Mouse (Mus musculus): Measurements from ENCODE around the gene Glce. TPM values are rescaled to one million over a fixed set of nuclear protein-coding genes. Genes with fewer than 3 reads are reported as not detected.

Gene Glce
- polyA plus RNA-seq, 1 experiment, result 0.01 TPM

GRCm38 (mm10) chr9:62059941-62060340 is 62.5 kb downstream of the Glce start:
- Histone ChIP-seq H3K4me1 (ENCODE audit: control insufficient read depth) (no peaks in the 10 kb centered on the region), H3K9me3 (ENCODE audit: control insufficient read depth, low read length) (no peaks in the 10 kb centered on the region), H3K4me3 (replicated peaks) (no peak overlapping the region), H3K27me3 (ENCODE audit: control insufficient read depth) (no peaks in the 10 kb centered on the region), H3K36me3 (ENCODE audit: control insufficient read depth) (peaks cover 3% of the 10 kb centered on the region; the same call in 1 of the 2 replicates)
- TF ChIP-seq TAL1 (IDR thresholded peaks at IDR 0.05; ENCODE audit: low read length), result no peak
- TF ChIP-seq GATA1 (IDR thresholded peaks at IDR 0.05; ENCODE audit: low read length), result no peak

- Histone ChIP-seq H3K9me3 (ENCODE audit: control insufficient read depth, low read length) (no peaks in the 10 kb centered on the region), H3K4me1 (ENCODE audit: control insufficient read depth) (no peaks in the 10 kb centered on the region), H3K4me3 (replicated peaks) (no peak overlapping the region), H3K27me3 (ENCODE audit: control insufficient read depth) (no peaks in the 10 kb centered on the region), H3K36me3 (ENCODE audit: control insufficient read depth) (peaks cover 3% of the 10 kb centered on the region; the same call in 1 of the 2 replicates)
- TF ChIP-seq GATA1 (IDR thresholded peaks at IDR 0.05; ENCODE audit: low read length) (no peak), TAL1 (IDR thresholded peaks at IDR 0.05; ENCODE audit: low read length) (no peak)
These were observed 64.5 kb downstream of the Glce start for GRCm38 (mm10) chr9:62057881-62058506.

GRCm38 (mm10) chr9:62056206-62056605 is 66.2 kb downstream of the Glce start:
- no peaks in the 10 kb centered on the region for H3K27me3 ChIP-seq (ENCODE audit: control insufficient read depth)
- peaks cover 3% of the 10 kb centered on the region; the same call in 1 of the 2 replicates for H3K36me3 ChIP-seq (ENCODE audit: control insufficient read depth)
- H3K4me3 ChIP-seq (replicated peaks), result no peak overlapping the region
- TF ChIP-seq GATA1 (IDR thresholded peaks at IDR 0.05; ENCODE audit: low read length), result no peak
- no peak for TF ChIP-seq TAL1 (IDR thresholded peaks at IDR 0.05; ENCODE audit: low read length)
- no peaks in the 10 kb centered on the region for H3K4me1 ChIP-seq (ENCODE audit: control insufficient read depth)
- no peaks in the 10 kb centered on the region for H3K9me3 ChIP-seq (ENCODE audit: control insufficient read depth, low read length)

GRCm38 (mm10) chr9:62050801-62051200 is 71.7 kb downstream of the Glce start:
- Histone ChIP-seq H3K27me3 (ENCODE audit: control insufficient read depth) (no peaks in the 10 kb centered on the region), H3K4me3 (replicated peaks) (no peak overlapping the region), H3K36me3 (ENCODE audit: control insufficient read depth) (no peaks in the 10 kb centered on the region), H3K9me3 (ENCODE audit: control insufficient read depth, low read length) (no peaks in the 10 kb centered on the region), H3K4me1 (ENCODE audit: control insufficient read depth) (no peaks in the 10 kb centered on the region)
- TF ChIP-seq GATA1 (IDR thresholded peaks at IDR 0.05; ENCODE audit: low read length) (no peak), TAL1 (IDR thresholded peaks at IDR 0.05; ENCODE audit: low read length) (no peak)

- Histone ChIP-seq H3K36me3 (ENCODE audit: control insufficient read depth) (no peaks in the 10 kb centered on the region), H3K9me3 (ENCODE audit: control insufficient read depth, low read length) (no peaks in the 10 kb centered on the region), H3K27me3 (ENCODE audit: control insufficient read depth) (no peaks in the 10 kb centered on the region), H3K4me1 (ENCODE audit: control insufficient read depth) (no peaks in the 10 kb centered on the region), H3K4me3 (replicated peaks) (no peak overlapping the region)
- TF ChIP-seq GATA1 (IDR thresholded peaks at IDR 0.05; ENCODE audit: low read length) (no peak), TAL1 (IDR thresholded peaks at IDR 0.05; ENCODE audit: low read length) (no peak)
These were observed 73.3 kb downstream of the Glce start for GRCm38 (mm10) chr9:62049166-62049565.

GRCm38 (mm10) chr9:62042167-62042566 is 80.3 kb downstream of the Glce start:
- Histone ChIP-seq H3K36me3 (ENCODE audit: control insufficient read depth) (no peaks in the 10 kb centered on the region), H3K4me1 (ENCODE audit: control insufficient read depth) (no peaks in the 10 kb centered on the region), H3K4me3 (replicated peaks) (no peak overlapping the region), H3K27me3 (ENCODE audit: control insufficient read depth) (no peaks in the 10 kb centered on the region), H3K9me3 (ENCODE audit: control insufficient read depth, low read length) (no peaks in the 10 kb centered on the region)
- no peak for TF ChIP-seq GATA1 (IDR thresholded peaks at IDR 0.05; ENCODE audit: low read length)
- TF ChIP-seq TAL1 (IDR thresholded peaks at IDR 0.05; ENCODE audit: low read length), result no peak

GRCm38 (mm10) chr9:62040008-62040608 is 82.3 kb downstream of the Glce start:
- Histone ChIP-seq H3K36me3 (ENCODE audit: control insufficient read depth) (no peaks in the 10 kb centered on the region), H3K4me3 (replicated peaks) (no peak overlapping the region), H3K4me1 (ENCODE audit: control insufficient read depth) (no peaks in the 10 kb centered on the region), H3K9me3 (ENCODE audit: control insufficient read depth, low read length) (no peaks in the 10 kb centered on the region), H3K27me3 (ENCODE audit: control insufficient read depth) (no peaks in the 10 kb centered on the region)
- TF ChIP-seq TAL1 (IDR thresholded peaks at IDR 0.05; ENCODE audit: low read length) (no peak), GATA1 (IDR thresholded peaks at IDR 0.05; ENCODE audit: low read length) (no peak)

- Histone ChIP-seq H3K4me1 (ENCODE audit: control insufficient read depth) (no peaks in the 10 kb centered on the region), H3K4me3 (replicated peaks) (no peak overlapping the region), H3K9me3 (ENCODE audit: control insufficient read depth, low read length) (no peaks in the 10 kb centered on the region), H3K36me3 (ENCODE audit: control insufficient read depth) (no peaks in the 10 kb centered on the region), H3K27me3 (ENCODE audit: control insufficient read depth) (no peaks in the 10 kb centered on the region)
- TF ChIP-seq GATA1 (IDR thresholded peaks at IDR 0.05; ENCODE audit: low read length) (no peak), TAL1 (IDR thresholded peaks at IDR 0.05; ENCODE audit: low read length) (no peak)
These were observed 86.6 kb downstream of the Glce start for GRCm38 (mm10) chr9:62035806-62036205.

GRCm38 (mm10) chr9:62032206-62032605 is 90.2 kb downstream of the Glce start:
- TF ChIP-seq TAL1 (IDR thresholded peaks at IDR 0.05; ENCODE audit: low read length) (no peak), GATA1 (IDR thresholded peaks at IDR 0.05; ENCODE audit: low read length) (no peak)

More at GRCm38 (mm10) chr9:62032206-62032605, 90.2 kb downstream of the Glce start:
- Histone ChIP-seq H3K36me3 (ENCODE audit: control insufficient read depth) (no peaks in the 10 kb centered on the region), H3K9me3 (ENCODE audit: control insufficient read depth, low read length) (no peaks in the 10 kb centered on the region), H3K27me3 (ENCODE audit: control insufficient read depth) (peaks cover 5% of the 10 kb centered on the region), H3K4me1 (ENCODE audit: control insufficient read depth) (no peaks in the 10 kb centered on the region), H3K4me3 (replicated peaks) (no peak overlapping the region)

Measured in erythroblast, embryonic 14.5 days (primary cell).